Mouse (Mus musculus) C2C12 (cell line): ENCODE measurements at regions not wholly inside any gene's neighbourhood (a gene's known extent, or its start where the extent isn't known, plus 50 kb on each side); places are given as distances from the start of the nearest gene placed in this dataset.
"Not testable (repeated sequence)": the region's sequence is repeated elsewhere in the genome, so short reads cannot be mapped to it uniquely, and the experiment has no call there.

Experiments
- H3K27me3 ChIP-seq: one replicate; pipeline ENCODE4 v1.6.1; 2011; ENCODE audit not compliant: control insufficient read depth, insufficient read depth, insufficient read length
- H3K36me3 ChIP-seq: one replicate; pipeline ENCODE4 v1.6.1; 2011; ENCODE audit not compliant: control insufficient read depth, insufficient read depth
- H3K4me3 ChIP-seq: one replicate; pipeline ENCODE4 v1.5.1; 2011; ENCODE audit warnings: mild to moderate bottlenecking, control low read depth; ENCODE audit not compliant: poor library complexity, insufficient read depth, severe bottlenecking
- H3K79me2 ChIP-seq: one replicate; pipeline ENCODE4 v1.6.1; 2011; ENCODE audit not compliant: control insufficient read depth, insufficient read depth
- H3K79me3 ChIP-seq: one replicate; pipeline ENCODE4 v1.6.1; 2011; ENCODE audit warnings: low read depth, control low read depth
- H3ac ChIP-seq: one replicate; pipeline ENCODE3; 2011; ENCODE audit warnings: low read depth; ENCODE audit not compliant: control insufficient read depth, insufficient read length
- CEBPB ChIP-seq: IDR thresholded peaks from one replicate; pipeline ENCODE4 v1.6.1; 2011; ENCODE audit warnings: low read depth, mild to moderate bottlenecking, control low read depth, moderate library complexity
- CTCF ChIP-seq: IDR thresholded peaks from one replicate; pipeline ENCODE4 v1.5.1; 2011; ENCODE audit not compliant: control insufficient read depth, insufficient read depth, insufficient read length
- FOSL1 ChIP-seq: IDR thresholded peaks from one replicate; pipeline ENCODE4 v1.8.0; 2011; ENCODE audit warnings: mild to moderate bottlenecking, low read length; ENCODE audit not compliant: poor library complexity, insufficient read depth, severe bottlenecking
- MAX ChIP-seq: IDR thresholded peaks from one replicate; pipeline ENCODE4 v1.6.1; 2011; ENCODE audit warnings: mild to moderate bottlenecking, control low read depth
- MYOD1 ChIP-seq: IDR thresholded peaks from one replicate; pipeline ENCODE4 v1.6.1; 2011; ENCODE audit warnings: low read depth; ENCODE audit not compliant: control insufficient read depth, insufficient read length
- MYOG ChIP-seq: IDR thresholded peaks from one replicate; pipeline ENCODE4 v1.6.1; 2011; ENCODE audit not compliant: control insufficient read depth, insufficient read length; ENCODE audit errors: extremely low read depth
- USF1 ChIP-seq: IDR thresholded peaks from one replicate; pipeline ENCODE4 v1.6.1; 2011; ENCODE audit warnings: low read depth, mild to moderate bottlenecking, control low read depth, moderate library complexity

GRCm38 (mm10) chr3:128413481-128413880 lies 517.4 kb upstream of the Fam241a start:
- TF ChIP-seq USF1 (no peak), MYOG (no peak), FOSL1 (no peak), CEBPB (no peak), MAX (no peak), MYOD1 (no peak), CTCF (no peak)
- Histone ChIP-seq H3K4me3 (no peak overlapping the region), H3ac (no peak overlapping the region), H3K79me3 (no peaks in the 10 kb centered on the region), H3K36me3 (no peaks in the 10 kb centered on the region), H3K27me3 (no peaks in the 10 kb centered on the region), H3K79me2 (no peaks in the 10 kb centered on the region)

DNA sequence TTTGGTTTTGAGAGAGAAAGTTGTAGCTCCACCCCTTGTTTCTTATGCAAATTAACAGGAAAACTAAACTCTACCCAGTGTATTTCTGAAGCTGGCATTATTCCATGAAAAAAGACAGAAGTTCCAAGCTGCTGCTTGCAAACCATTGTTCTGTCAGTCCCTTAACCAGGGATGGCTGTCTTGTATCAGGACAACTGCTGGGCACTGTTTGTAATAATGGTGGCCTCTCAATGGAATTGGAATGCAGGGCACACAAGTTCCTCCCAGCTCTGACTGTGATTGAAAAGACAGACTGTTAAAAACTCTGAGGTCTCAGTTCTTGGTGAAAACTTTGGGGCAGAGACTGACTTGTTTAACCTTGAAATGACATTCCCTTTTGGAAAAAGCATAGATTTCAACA lies 516.0 kb upstream of the Fam241a start:
- no peak for TF ChIP-seq MYOG
- H3K79me2 ChIP-seq, result no peaks in the 10 kb centered on the region
- H3K27me3 ChIP-seq, result no peaks in the 10 kb centered on the region
- no peaks in the 10 kb centered on the region for H3K79me3 ChIP-seq
- H3K4me3 ChIP-seq, result no peak overlapping the region
- no peak overlapping the region for H3ac ChIP-seq
- no peaks in the 10 kb centered on the region for H3K36me3 ChIP-seq

DNA sequence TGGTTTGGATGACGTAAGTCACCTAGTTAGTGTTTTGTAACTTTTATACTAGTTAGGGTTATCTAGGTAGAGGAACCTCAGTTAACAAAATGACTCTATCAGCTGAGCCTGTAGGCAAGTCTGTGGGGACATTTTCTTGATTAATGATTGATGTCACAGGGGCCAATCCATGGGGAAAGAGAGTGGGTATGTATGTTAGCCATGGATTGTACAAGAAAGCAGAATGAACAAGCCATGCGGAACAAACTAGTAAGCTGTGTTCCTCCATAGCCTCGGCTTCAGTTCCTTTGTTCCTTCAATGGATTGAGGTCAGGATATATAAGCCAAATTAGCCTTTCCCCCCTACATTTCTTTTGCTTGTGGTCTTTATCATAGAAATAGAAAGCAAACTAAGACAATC lies 498.7 kb upstream of the Fam241a start:
- H3K79me3 ChIP-seq, result no peaks in the 10 kb centered on the region
- TF ChIP-seq USF1, result no peak
- TF ChIP-seq CTCF, result no peak
- no peak overlapping the region for H3ac ChIP-seq
- no peaks in the 10 kb centered on the region for H3K27me3 ChIP-seq
- H3K79me2 ChIP-seq, result no peaks in the 10 kb centered on the region
- H3K36me3 ChIP-seq, result no peaks in the 10 kb centered on the region
- no peak overlapping the region for H3K4me3 ChIP-seq

- no peak overlapping the region for H3K4me3 ChIP-seq
- no peak for TF ChIP-seq MYOD1
These were observed 484.5 kb upstream of the Fam241a start for GRCm38 (mm10) chr3:128380579-128380978.

DNA sequence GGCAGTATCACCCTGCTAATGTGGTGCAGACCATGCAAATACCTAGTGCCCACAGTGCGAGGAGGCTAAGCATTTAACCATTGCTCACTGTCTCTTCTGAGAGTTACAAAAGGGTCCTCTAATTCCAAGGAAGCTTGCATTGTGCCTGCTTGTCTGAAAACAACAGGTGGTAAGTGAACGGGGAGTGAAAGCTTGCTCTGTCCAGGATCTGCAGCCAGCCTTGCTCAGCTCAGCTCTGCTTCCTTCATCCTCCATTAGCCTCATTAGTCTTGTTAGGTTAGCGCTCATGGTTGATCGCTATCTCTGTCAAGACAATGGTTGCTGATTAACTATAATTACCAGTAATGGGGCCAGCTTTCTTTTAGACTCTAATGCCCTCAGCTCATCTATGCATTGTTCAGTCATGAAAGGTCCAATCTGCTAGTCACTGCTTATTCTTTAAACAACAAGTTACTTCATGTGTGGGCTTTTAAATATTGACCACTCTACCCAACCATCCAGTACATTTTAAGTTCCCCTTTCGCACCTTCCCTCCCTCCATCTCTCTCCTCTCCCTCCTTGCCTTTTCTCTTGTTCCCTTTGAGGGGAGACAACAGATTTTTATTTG lies 473.5 kb upstream of the Fam241a start:
- no peaks in the 10 kb centered on the region for H3K27me3 ChIP-seq
- H3ac ChIP-seq, result no peak overlapping the region
- no peaks in the 10 kb centered on the region for H3K36me3 ChIP-seq
- H3K79me2 ChIP-seq, result no peaks in the 10 kb centered on the region
- H3K79me3 ChIP-seq, result no peaks in the 10 kb centered on the region
- no peak overlapping the region for H3K4me3 ChIP-seq
- TF ChIP-seq CTCF, result no peak
- no peak for TF ChIP-seq CEBPB
- TF ChIP-seq FOSL1, result no peak
- TF ChIP-seq MAX, result no peak
- TF ChIP-seq MYOG, result no peak
- TF ChIP-seq USF1, result no peak

More at GRCm38 (mm10) chr3:128380579-128380978, 484.5 kb upstream of the Fam241a start:
- Histone ChIP-seq H3K36me3 (no peaks in the 10 kb centered on the region), H3K27me3 (no peaks in the 10 kb centered on the region), H3K79me2 (no peaks in the 10 kb centered on the region), H3K79me3 (no peaks in the 10 kb centered on the region), H3ac (no peak overlapping the region)

DNA sequence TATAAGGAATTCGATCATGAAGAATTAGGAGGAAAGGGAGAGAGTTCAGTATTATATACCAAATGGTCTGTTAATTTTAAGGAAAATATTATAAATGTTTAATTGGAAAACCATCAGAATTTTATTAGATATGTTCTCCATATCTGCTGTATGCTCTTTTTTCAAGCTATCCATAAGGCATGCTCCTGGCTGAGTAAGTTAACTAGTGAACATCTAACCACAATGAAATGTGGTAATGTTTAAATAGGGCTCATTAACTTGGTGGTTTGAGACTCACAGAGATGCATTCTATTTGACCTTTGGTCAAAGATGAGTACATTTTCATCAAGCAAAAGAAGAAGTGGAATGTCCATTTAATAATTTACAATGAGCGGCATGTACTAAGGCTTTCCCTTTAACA lies 466.2 kb upstream of the Fam241a start:
- Histone ChIP-seq H3ac (no peak overlapping the region), H3K79me2 (no peaks in the 10 kb centered on the region), H3K4me3 (no peak overlapping the region), H3K79me3 (no peaks in the 10 kb centered on the region), H3K36me3 (no peaks in the 10 kb centered on the region), H3K27me3 (no peaks in the 10 kb centered on the region)
- no peak for TF ChIP-seq FOSL1
- no peak for TF ChIP-seq CEBPB
- no peak for TF ChIP-seq MYOD1

- H3K36me3 ChIP-seq, H3ac ChIP-seq, H3K79me3 ChIP-seq, H3K27me3 ChIP-seq, H3K4me3 ChIP-seq, H3K79me2 ChIP-seq: not testable (repeated sequence)
These were observed 453.0 kb upstream of the Fam241a start for GRCm38 (mm10) chr3:128349123-128349522.
